Mouse (Mus musculus): ENCODE data around the gene Tcn2. TPM values are rescaled to one million over a fixed set of nuclear protein-coding genes. Genes with fewer than 3 reads are reported as not detected.

The Tcn2 gene
- polyA plus RNA-seq, 1 experiment from 2014 or later, result 49.9 TPM

DNA sequence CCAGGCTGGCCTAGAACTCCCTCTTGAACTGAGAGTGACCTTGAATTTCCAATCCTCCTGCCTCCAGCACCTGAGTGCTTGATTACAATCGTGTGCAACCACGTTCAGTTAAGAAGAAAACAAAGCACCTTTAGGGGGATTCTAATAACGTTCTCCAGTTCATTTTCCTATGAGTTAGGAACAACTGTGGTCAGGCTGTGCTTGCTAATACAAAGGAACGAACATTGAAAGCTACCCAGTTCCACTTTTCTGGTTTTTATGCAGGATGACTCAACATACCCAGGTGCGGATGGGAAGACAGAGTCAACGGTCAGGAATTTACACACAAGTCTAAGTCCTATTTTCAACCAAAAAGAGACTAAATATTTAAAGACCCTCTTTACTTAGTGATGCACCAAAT, 38.0 kb downstream of the Tcn2 start:
- no peak for ATAC-seq (ENCODE audit: insufficient read depth, low FRiP score)
- H3K4me2 ChIP-seq (ENCODE audit: low read depth, low read length), result peak overlapping the region; percentile 89; the same call in 1 of the 2 replicates
- no peak overlapping the region for H3K27ac ChIP-seq (ENCODE audit: low read length)
- H3K4me1 ChIP-seq (ENCODE audit: control insufficient read depth, insufficient read depth, low read length), result no peaks in the 10 kb centered on the region
- 74% methylated on average over 6 of the region's 6 CpGs for WGBS
- no peaks in the 10 kb centered on the region; the same call in 1 of the 2 replicates for H3K27me3 ChIP-seq (ENCODE audit: control insufficient read depth, insufficient read depth, low read length)
- no peak overlapping the region for H3K9ac ChIP-seq (ENCODE audit: low read length)
- H3K4me3 ChIP-seq (replicated peaks; ENCODE audit: low read length), result no peak overlapping the region
- no peaks in the 10 kb centered on the region for H3K36me3 ChIP-seq (ENCODE audit: control insufficient read depth, insufficient read depth, low read length)
- H3K9me3 ChIP-seq (replicated peaks; ENCODE audit: control insufficient read depth, low read length), result no peaks in the 10 kb centered on the region

DNA sequence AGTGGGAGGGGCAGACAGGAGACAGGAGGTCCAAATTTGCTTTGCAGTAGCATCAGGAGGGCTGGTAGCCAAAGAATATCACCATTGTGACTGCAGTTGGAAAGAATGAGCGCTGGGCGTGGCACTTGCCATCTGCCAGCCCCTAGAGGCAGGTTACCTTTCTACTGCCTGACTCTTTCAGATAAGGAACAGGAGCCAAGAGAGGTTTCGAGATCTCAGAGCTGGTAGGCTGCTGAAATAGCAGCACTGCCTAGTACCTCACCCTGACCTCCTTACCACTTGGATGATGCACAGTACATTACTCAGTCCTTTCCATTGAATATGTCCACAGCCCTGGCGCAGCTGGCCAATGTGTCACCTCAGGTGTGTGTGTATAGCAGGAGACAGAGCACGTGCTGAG, 44.6 kb downstream of the Tcn2 start:
- Histone ChIP-seq H3K9me3 (replicated peaks; ENCODE audit: control insufficient read depth, low read length) (no peaks in the 10 kb centered on the region), H3K27ac (ENCODE audit: low read length) (no peak overlapping the region), H3K4me2 (ENCODE audit: low read depth, low read length) (no peak overlapping the region), H3K4me1 (ENCODE audit: control insufficient read depth, insufficient read depth, low read length) (0 out of 2 replicates have a peak, but pooled peaks cover 2% of the 10 kb centered on the region), H3K9ac (ENCODE audit: low read length) (no peak overlapping the region), H3K4me3 (replicated peaks; ENCODE audit: low read length) (no peak overlapping the region), H3K36me3 (ENCODE audit: control insufficient read depth, insufficient read depth, low read length) (no peaks in the 10 kb centered on the region), H3K27me3 (ENCODE audit: control insufficient read depth, insufficient read depth, low read length) (no peaks in the 10 kb centered on the region; the same call in 1 of the 2 replicates)
- 59% methylated on average over 5 of the region's 5 CpGs for WGBS
- peak; percentile 25; the same call in 1 of the 2 replicates for ATAC-seq (ENCODE audit: insufficient read depth, low FRiP score)

DNA sequence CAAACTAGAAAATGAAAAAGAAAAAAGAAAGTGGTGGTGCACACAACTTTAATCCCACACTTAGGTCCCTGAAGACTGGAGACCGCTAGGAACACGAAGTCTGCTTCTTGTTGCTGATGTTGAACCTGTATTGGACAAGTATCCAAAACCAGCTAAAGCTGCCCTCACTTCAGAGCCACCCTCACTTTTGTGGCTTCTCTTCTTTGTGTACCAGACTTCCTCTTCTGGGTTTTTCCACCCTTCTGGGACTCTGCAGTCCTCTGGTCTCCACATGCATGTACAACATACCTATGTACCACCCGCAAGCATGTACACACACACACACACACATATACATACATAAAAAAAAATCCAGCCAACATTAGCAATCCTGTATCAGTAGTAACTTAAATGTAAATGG, 48.2 kb downstream of the Tcn2 start:
- Histone ChIP-seq H3K27ac (ENCODE audit: low read length) (no peak overlapping the region), H3K9ac (ENCODE audit: low read length) (no peak overlapping the region), H3K4me3 (replicated peaks; ENCODE audit: low read length) (no peak overlapping the region), H3K27me3 (ENCODE audit: control insufficient read depth, insufficient read depth, low read length) (no peaks in the 10 kb centered on the region), H3K9me3 (replicated peaks; ENCODE audit: control insufficient read depth, low read length) (no peaks in the 10 kb centered on the region), H3K4me2 (ENCODE audit: low read depth, low read length) (no peak overlapping the region), H3K36me3 (ENCODE audit: control insufficient read depth, insufficient read depth, low read length) (no peaks in the 10 kb centered on the region), H3K4me1 (ENCODE audit: control insufficient read depth, insufficient read depth, low read length) (0 out of 2 replicates have a peak, but pooled peaks cover 2% of the 10 kb centered on the region)
- 83% methylated on average over 3 of the region's 3 CpGs for WGBS
- ATAC-seq (ENCODE audit: insufficient read depth, low FRiP score), result no peak

DNA sequence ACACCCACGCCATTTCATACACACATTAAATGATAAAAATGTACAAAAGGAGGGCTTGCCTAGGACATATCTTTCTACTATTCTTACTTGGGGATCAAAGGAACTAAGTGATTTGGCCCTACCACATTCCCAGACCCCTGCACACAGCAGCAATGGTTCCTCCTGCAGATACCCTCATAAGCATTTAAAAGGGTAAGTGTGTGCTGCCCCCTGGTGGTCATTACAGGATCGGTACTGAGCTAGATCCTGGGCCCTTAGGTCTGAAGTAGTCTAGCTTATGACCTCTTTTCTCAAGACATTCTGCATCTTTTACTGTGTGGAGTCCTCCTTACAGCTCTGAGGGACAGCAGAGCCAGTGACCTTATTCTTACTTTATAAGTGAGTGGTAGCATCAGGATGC, 52.1 kb downstream of the Tcn2 start:
- Histone ChIP-seq H3K4me1 (ENCODE audit: control insufficient read depth, insufficient read depth, low read length) (no peaks in the 10 kb centered on the region), H3K36me3 (ENCODE audit: control insufficient read depth, insufficient read depth, low read length) (no peaks in the 10 kb centered on the region), H3K9ac (ENCODE audit: low read length) (no peak overlapping the region), H3K9me3 (replicated peaks; ENCODE audit: control insufficient read depth, low read length) (no peaks in the 10 kb centered on the region), H3K4me3 (replicated peaks; ENCODE audit: low read length) (no peak overlapping the region), H3K27me3 (ENCODE audit: control insufficient read depth, insufficient read depth, low read length) (no peaks in the 10 kb centered on the region), H3K4me2 (ENCODE audit: low read depth, low read length) (no peak overlapping the region), H3K27ac (ENCODE audit: low read length) (no peak overlapping the region)
- no peak for ATAC-seq (ENCODE audit: insufficient read depth, low FRiP score)
- 37% methylated on average over 2 of the region's 2 CpGs for WGBS

DNA sequence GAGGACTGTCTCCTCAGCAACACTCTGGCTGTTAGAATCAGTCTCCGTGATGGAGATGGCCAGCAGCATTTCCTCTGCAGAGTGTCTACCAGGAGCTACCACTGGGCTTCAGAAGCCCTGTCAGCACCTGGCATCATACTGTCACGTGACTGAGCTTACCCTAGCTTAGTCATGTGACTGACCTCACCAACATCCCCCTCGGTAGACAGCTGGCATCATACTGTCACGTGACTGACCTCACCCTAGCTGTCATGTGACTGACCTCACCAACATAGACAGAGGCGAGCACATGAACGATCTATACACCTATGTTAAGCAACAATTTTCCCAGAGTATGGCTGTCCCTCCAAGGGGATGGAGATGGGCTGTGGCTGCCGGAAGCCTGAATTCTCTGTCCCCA, 53.3 kb downstream of the Tcn2 start:
- WGBS, result 74% methylated on average over 7 of the region's 7 CpGs
- H3K27ac ChIP-seq (ENCODE audit: low read length), result no peak overlapping the region
- no peak for ATAC-seq (ENCODE audit: insufficient read depth, low FRiP score)
- H3K4me3 ChIP-seq (replicated peaks; ENCODE audit: low read length), result no peak overlapping the region
- H3K4me1 ChIP-seq (ENCODE audit: control insufficient read depth, insufficient read depth, low read length), result no peaks in the 10 kb centered on the region
- H3K9ac ChIP-seq (ENCODE audit: low read length), result no peak overlapping the region
- H3K27me3 ChIP-seq (ENCODE audit: control insufficient read depth, insufficient read depth, low read length), result no peaks in the 10 kb centered on the region
- no peaks in the 10 kb centered on the region for H3K9me3 ChIP-seq (replicated peaks; ENCODE audit: control insufficient read depth, low read length)
- no peak overlapping the region for H3K4me2 ChIP-seq (ENCODE audit: low read depth, low read length)
- no peaks in the 10 kb centered on the region for H3K36me3 ChIP-seq (ENCODE audit: control insufficient read depth, insufficient read depth, low read length)

DNA sequence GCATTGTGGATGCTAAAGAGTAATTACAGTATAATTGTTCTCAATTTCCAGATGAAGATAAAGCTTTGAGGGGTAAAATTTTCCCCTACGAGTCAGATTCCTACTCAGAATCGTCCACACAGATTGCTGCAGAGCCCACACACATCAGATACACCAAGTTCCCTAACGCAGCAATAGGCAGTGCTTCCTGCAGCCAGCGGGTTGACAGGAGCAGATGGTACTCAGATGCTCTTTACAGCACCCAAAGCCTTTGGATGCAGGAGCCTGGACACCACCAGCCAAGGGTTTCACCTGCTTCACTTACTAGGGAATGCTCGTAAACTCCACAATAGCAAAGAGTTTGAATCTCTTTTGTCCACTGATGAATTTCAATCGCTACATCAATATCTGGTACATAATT, 55.5 kb downstream of the Tcn2 start:
- Histone ChIP-seq H3K4me1 (ENCODE audit: control insufficient read depth, insufficient read depth, low read length) (no peaks in the 10 kb centered on the region), H3K9me3 (replicated peaks; ENCODE audit: control insufficient read depth, low read length) (no peaks in the 10 kb centered on the region), H3K4me3 (replicated peaks; ENCODE audit: low read length) (no peak overlapping the region), H3K27me3 (ENCODE audit: control insufficient read depth, insufficient read depth, low read length) (no peaks in the 10 kb centered on the region), H3K4me2 (ENCODE audit: low read depth, low read length) (no peak overlapping the region), H3K36me3 (ENCODE audit: control insufficient read depth, insufficient read depth, low read length) (no peaks in the 10 kb centered on the region), H3K9ac (ENCODE audit: low read length) (no peak overlapping the region), H3K27ac (ENCODE audit: low read length) (no peak overlapping the region)
- WGBS, result 72% methylated on average over 6 of the region's 6 CpGs
- ATAC-seq (ENCODE audit: insufficient read depth, low FRiP score), result no peak

Other genes starting within 250 kb of the Tcn2 start
- 0.25 and 0.27 TPM in 2 replicates for gene Osbp2, start 68.3 kb downstream of the Tcn2 start, polyA plus RNA-seq (2015; fragmentation: Nextera tagmentation; extraction: Ambion mirVana)
- 0.13 and 0.36 TPM in 2 replicates for gene 4921536K21Rik, start 37.1 kb downstream of the Tcn2 start, polyA plus RNA-seq (2015; fragmentation: Nextera tagmentation; extraction: Ambion mirVana)
- gene Dusp18, start 36.9 kb downstream of the Tcn2 start, polyA plus RNA-seq (2015; fragmentation: Nextera tagmentation; extraction: Ambion mirVana), result 9.5 and 11.3 TPM in 2 replicates
- 6.4 and 7.9 TPM in 2 replicates for gene Slc35e4, start 17.5 kb downstream of the Tcn2 start, polyA plus RNA-seq (2015; fragmentation: Nextera tagmentation; extraction: Ambion mirVana)
- 73.8 and 79.0 TPM in 2 replicates for gene Pes1, start 31.8 kb upstream of the Tcn2 start, polyA plus RNA-seq (2015; fragmentation: Nextera tagmentation; extraction: Ambion mirVana)
- 0.12 and 0.20 TPM in 2 replicates for gene 4930556J24Rik, start 44.6 kb upstream of the Tcn2 start, polyA plus RNA-seq (2015; fragmentation: Nextera tagmentation; extraction: Ambion mirVana)
- 18.1 and 20.7 TPM in 2 replicates for gene Gal3st1, start 51.5 kb upstream of the Tcn2 start, polyA plus RNA-seq (2015; fragmentation: Nextera tagmentation; extraction: Ambion mirVana)
- gene Sec14l4, start 99.3 kb upstream of the Tcn2 start, polyA plus RNA-seq (2015; fragmentation: Nextera tagmentation; extraction: Ambion mirVana), result 1.1 and 1.4 TPM in 2 replicates
- 0.15 and 0.49 TPM in 2 replicates for gene Sec14l3, start 132.7 kb upstream of the Tcn2 start, polyA plus RNA-seq (2015; fragmentation: Nextera tagmentation; extraction: Ambion mirVana)
- gene Mtfp1, start 163.3 kb upstream of the Tcn2 start, polyA plus RNA-seq (2015; fragmentation: Nextera tagmentation; extraction: Ambion mirVana), result 17.7 and 19.6 TPM in 2 replicates
- gene Sec14l2, start 191.3 kb upstream of the Tcn2 start, polyA plus RNA-seq (2015; fragmentation: Nextera tagmentation; extraction: Ambion mirVana), result 1.8 and 1.9 TPM in 2 replicates
- 21.7 and 25.6 TPM in 2 replicates for gene Rnf215, start 203.0 kb upstream of the Tcn2 start, polyA plus RNA-seq (2015; fragmentation: Nextera tagmentation; extraction: Ambion mirVana)
- gene Ccdc157, start 228.1 kb upstream of the Tcn2 start, polyA plus RNA-seq (2015; fragmentation: Nextera tagmentation; extraction: Ambion mirVana), result 5.7 and 5.8 TPM in 2 replicates
- 40.5 and 41.4 TPM in 2 replicates for gene Sf3a1, start 228.2 kb upstream of the Tcn2 start, polyA plus RNA-seq (2015; fragmentation: Nextera tagmentation; extraction: Ambion mirVana)